Mouse (Mus musculus) stomach, embryonic 14.5 days (tissue): ENCODE measurements around the gene Eps8l2. TPM values are rescaled to one million over a fixed set of nuclear protein-coding genes. Genes with fewer than 3 reads are reported as not detected.

Source experiments
- ATAC-seq: fragments of 200-750 bp; cut with Nextera tagmentation; 2 replicates; pipeline ENCODE4 v1.8.0; 2017; ENCODE audit warnings: low read depth, moderate TSS enrichment; ENCODE audit not compliant: insufficient number of reproducible peaks, insufficient read depth, low FRiP score
- H3K27ac ChIP-seq: fragments of 300-500 bp; sonication (generic); 2 replicates; pipeline ENCODE4 v1.5.1; 2014; ENCODE audit warnings: mild to moderate bottlenecking, low read length, moderate library complexity, mixed read lengths
- H3K27me3 ChIP-seq: fragments of 300-500 bp; sonication (generic); 2 replicates; pipeline ENCODE4 v1.6.1; 2014; ENCODE audit warnings: low read length, control low read depth, mixed read lengths; ENCODE audit not compliant: control insufficient read depth, insufficient read depth
- H3K36me3 ChIP-seq: fragments of 300-500 bp; sonication (generic); 2 replicates; pipeline ENCODE4 v1.6.1; 2014; ENCODE audit warnings: mild to moderate bottlenecking, control low read depth, low read length, moderate library complexity, mixed read lengths; ENCODE audit not compliant: control insufficient read depth, insufficient read depth
- H3K4me1 ChIP-seq: fragments of 300-500 bp; sonication (generic); 2 replicates; pipeline ENCODE4 v1.6.1; 2014; ENCODE audit warnings: low read length, control low read depth, mixed read lengths; ENCODE audit not compliant: control insufficient read depth, insufficient read depth
- H3K4me2 ChIP-seq: fragments of 300-500 bp; sonication (generic); replicated peaks from 2 replicates; pipeline ENCODE4 v1.6.1; 2014; ENCODE audit warnings: low read depth, low read length, control low read depth
- H3K4me3 ChIP-seq: fragments of 300-500 bp; sonication (generic); 2 replicates; pipeline ENCODE4 v1.5.1; 2014; ENCODE audit warnings: low read depth, low read length, control low read depth
- H3K9ac ChIP-seq: fragments of 300-500 bp; sonication (generic); replicated peaks from 2 replicates; pipeline ENCODE4 v1.6.1; 2014; ENCODE audit warnings: low read depth, mild to moderate bottlenecking, control low read depth, low read length, moderate library complexity, mixed read lengths
- H3K9me3 ChIP-seq: fragments of 300-500 bp; sonication (generic); 2 replicates; pipeline ENCODE4 v1.6.1; 2016; ENCODE audit warnings: low read depth, low read length, control low read depth; ENCODE audit not compliant: control insufficient read depth
- WGBS: fragments of 180-500 bp; shearing (Covaris S2); extraction: QIAGEN DNeasy Blood & Tissue Kit; methylation state at CpG from one replicate; pipeline ENCODE4 v1.1.7; 2014; 5-methylcytosine and 5-hydroxymethylcytosine counted together
- polyA plus RNA-seq: library from polyadenylated mRNA; unstranded; fragments of >200 nt; fragmentation: Nextera tagmentation; extraction: Ambion mirVana; gene quantifications from 2 replicates; pipeline ENCODE4 v1.2.1, GENCODE M21; 2014

The Eps8l2 gene
- polyA plus RNA-seq, 1 experiment from 2014 or later, result 28.1 TPM

- ATAC-seq, result no peak
- H3K4me3 ChIP-seq, result no peak overlapping the region
- peaks cover 57% of the 10 kb centered on the region for H3K36me3 ChIP-seq
- H3K27me3 ChIP-seq, result no peaks in the 10 kb centered on the region
- 96% methylated on average over 9 of the region's 9 CpGs for WGBS
- H3K9me3 ChIP-seq, result no peaks in the 10 kb centered on the region
- no peak overlapping the region for H3K4me2 ChIP-seq
- H3K27ac ChIP-seq, result no peak overlapping the region
- no peak overlapping the region for H3K9ac ChIP-seq
- no peaks in the 10 kb centered on the region for H3K4me1 ChIP-seq
Observed at GRCm38 (mm10) chr7:141301386-141301785, 37.3 kb upstream of the Eps8l2 start.

- ATAC-seq, result no peak
- H3K9me3 ChIP-seq, result no peaks in the 10 kb centered on the region
- H3K4me1 ChIP-seq, result no peaks in the 10 kb centered on the region
- H3K36me3 ChIP-seq, result peaks cover 63% of the 10 kb centered on the region
- no peak overlapping the region for H3K27ac ChIP-seq
- H3K4me3 ChIP-seq, result no peak overlapping the region
- 86% methylated on average over 1 of the region's 1 CpGs for WGBS
- H3K4me2 ChIP-seq, result no peak overlapping the region
- H3K27me3 ChIP-seq, result no peaks in the 10 kb centered on the region
- no peak overlapping the region for H3K9ac ChIP-seq
Observed at GRCm38 (mm10) chr7:141302702-141303268, 35.9 kb upstream of the Eps8l2 start.

GRCm38 (mm10) chr7:141304537-141304936 is 34.1 kb upstream of the Eps8l2 start:
- Histone ChIP-seq H3K4me1 (no peaks in the 10 kb centered on the region), H3K36me3 (peaks cover 77% of the 10 kb centered on the region), H3K27ac (no peak overlapping the region), H3K9me3 (no peaks in the 10 kb centered on the region), H3K4me3 (no peak overlapping the region), H3K27me3 (no peaks in the 10 kb centered on the region), H3K9ac (no peak overlapping the region), H3K4me2 (no peak overlapping the region)
- 84% methylated on average over 4 of the region's 4 CpGs for WGBS
- no peak for ATAC-seq

- no peak for ATAC-seq
- H3K9ac ChIP-seq, result no peak overlapping the region
- no peak overlapping the region for H3K27ac ChIP-seq
- no peaks in the 10 kb centered on the region for H3K27me3 ChIP-seq
- 96% methylated on average over 2 of the region's 2 CpGs for WGBS
- no peaks in the 10 kb centered on the region for H3K4me1 ChIP-seq
- H3K4me3 ChIP-seq, result no peak overlapping the region
- H3K9me3 ChIP-seq, result no peaks in the 10 kb centered on the region
- H3K4me2 ChIP-seq, result no peak overlapping the region
- peaks cover 91% of the 10 kb centered on the region for H3K36me3 ChIP-seq
Observed at GRCm38 (mm10) chr7:141314416-141314815, 24.3 kb upstream of the Eps8l2 start.

GRCm38 (mm10) chr7:141315076-141315475 is 23.6 kb upstream of the Eps8l2 start:
- Histone ChIP-seq H3K36me3 (peaks cover 87% of the 10 kb centered on the region), H3K9me3 (no peaks in the 10 kb centered on the region), H3K9ac (no peak overlapping the region), H3K4me1 (no peaks in the 10 kb centered on the region), H3K4me2 (no peak overlapping the region), H3K27ac (no peak overlapping the region), H3K4me3 (no peak overlapping the region), H3K27me3 (no peaks in the 10 kb centered on the region)
- 89% methylated on average over 8 of the region's 8 CpGs for WGBS
- no peak for ATAC-seq

GRCm38 (mm10) chr7:141315974-141316373 is 22.7 kb upstream of the Eps8l2 start:
- 78% methylated on average over 5 of the region's 5 CpGs for WGBS
- H3K9me3 ChIP-seq, result no peaks in the 10 kb centered on the region
- no peak overlapping the region for H3K27ac ChIP-seq
- no peak for ATAC-seq
- no peak overlapping the region for H3K4me2 ChIP-seq
- no peaks in the 10 kb centered on the region for H3K27me3 ChIP-seq
- H3K9ac ChIP-seq, result no peak overlapping the region
- H3K36me3 ChIP-seq, result peaks cover 86% of the 10 kb centered on the region
- H3K4me3 ChIP-seq, result no peak overlapping the region
- no peaks in the 10 kb centered on the region for H3K4me1 ChIP-seq

- Histone ChIP-seq H3K36me3 (peaks cover 86% of the 10 kb centered on the region), H3K4me2 (no peak overlapping the region), H3K9me3 (no peaks in the 10 kb centered on the region), H3K27ac (no peak overlapping the region), H3K4me3 (no peak overlapping the region), H3K9ac (no peak overlapping the region), H3K27me3 (no peaks in the 10 kb centered on the region), H3K4me1 (no peaks in the 10 kb centered on the region)
- 77% methylated on average over 1 of the region's 1 CpGs for WGBS
- no peak for ATAC-seq
Observed at GRCm38 (mm10) chr7:141317619-141318132, 21.0 kb upstream of the Eps8l2 start.

- H3K36me3 ChIP-seq, result peaks cover 83% of the 10 kb centered on the region
- H3K4me2 ChIP-seq, result no peak overlapping the region
- no peaks in the 10 kb centered on the region for H3K4me1 ChIP-seq
- H3K9me3 ChIP-seq, result no peaks in the 10 kb centered on the region
- H3K4me3 ChIP-seq, result no peak overlapping the region
- WGBS, result 66% methylated on average over 2 of the region's 2 CpGs
- no peak overlapping the region for H3K27ac ChIP-seq
- ATAC-seq, result no peak
- no peaks in the 10 kb centered on the region for H3K27me3 ChIP-seq
- no peak overlapping the region for H3K9ac ChIP-seq
Observed at GRCm38 (mm10) chr7:141319446-141319845, 19.2 kb upstream of the Eps8l2 start.

GRCm38 (mm10) chr7:141324686-141325085 is 14.0 kb upstream of the Eps8l2 start:
- Histone ChIP-seq H3K4me2 (no peak overlapping the region), H3K9me3 (no peaks in the 10 kb centered on the region), H3K27ac (no peak overlapping the region), H3K27me3 (no peaks in the 10 kb centered on the region), H3K9ac (no peak overlapping the region), H3K4me3 (no peak overlapping the region), H3K4me1 (peaks cover 14% of the 10 kb centered on the region), H3K36me3 (peaks cover 38% of the 10 kb centered on the region)
- ATAC-seq, result no peak
- 91% methylated on average over 1 of the region's 1 CpGs for WGBS
